Mouse (Mus musculus): ENCODE data around the gene Slc50a1.

DNA sequence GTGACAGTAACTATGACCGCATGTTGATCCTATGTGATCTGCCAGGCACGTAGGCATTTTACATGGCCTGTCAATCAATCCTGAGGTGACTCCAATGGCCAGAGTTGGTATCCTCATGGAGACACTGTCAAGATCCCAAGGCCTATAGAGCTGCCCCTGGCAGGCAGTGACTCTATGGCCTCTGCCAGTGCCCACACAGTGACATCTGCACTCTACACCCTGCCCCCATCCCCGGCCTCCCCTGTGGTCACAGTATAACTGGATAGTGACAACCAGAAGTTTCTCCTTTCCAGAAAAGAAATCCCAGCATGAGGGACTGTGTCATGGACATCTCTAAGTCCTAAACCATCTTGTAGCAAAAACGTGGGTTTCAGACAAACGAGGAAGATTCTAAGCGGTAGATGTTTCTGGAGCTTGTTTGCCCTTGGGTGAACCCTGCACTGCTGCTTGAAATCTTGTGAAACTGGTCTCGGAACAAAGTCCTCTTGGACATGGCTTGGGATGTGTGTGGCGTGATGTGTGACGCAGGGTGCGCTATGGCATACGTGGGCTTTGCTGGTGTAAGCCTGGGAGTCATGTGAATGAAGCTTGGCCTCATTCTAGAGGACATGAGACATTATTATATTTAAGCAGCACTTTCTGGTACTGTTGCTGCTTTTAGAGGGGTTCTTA is 23.0 kb upstream of the Slc50a1 start:
- TF ChIP-seq POLR2A (IDR thresholded peaks at IDR 0.05; ENCODE audit: insufficient read depth, low read depth, low read length) (no peak), CTCF (IDR thresholded peaks at IDR 0.05; ENCODE audit: insufficient read depth, low read depth, low read length) (no peak)
